Mouse (Mus musculus) embryonic facial prominence, embryonic 11.5 days (tissue): Measurements from ENCODE around the gene Abcf1. TPM values are rescaled to one million over a fixed set of nuclear protein-coding genes. Genes with fewer than 3 reads are reported as not detected.

Source experiments
- ATAC-seq: fragments of 200-750 bp; cut with Nextera tagmentation; replicated peaks from 2 replicates; pipeline ENCODE4 v1.8.0; 2017; ENCODE audit warnings: low read depth; ENCODE audit not compliant: insufficient number of reproducible peaks, low FRiP score, low TSS enrichment
- DNase-seq: peaks from one replicate; pipeline ENCODE4 v3.0.0-alpha.2; 2015; ENCODE audit warnings: low spot score
- H3K27ac ChIP-seq: fragments of 300-500 bp; sonication (generic); replicated peaks from 2 replicates; pipeline ENCODE4 v1.5.1; 2014; ENCODE audit warnings: mild to moderate bottlenecking, low read depth, low read length, control low read depth
- H3K27me3 ChIP-seq: fragments of 300-500 bp; sonication (generic); 2 replicates; pipeline ENCODE4 v1.6.1; 2014; ENCODE audit warnings: mild to moderate bottlenecking, low read length, moderate library complexity, mixed read lengths; ENCODE audit not compliant: control insufficient read depth, insufficient read depth
- H3K36me3 ChIP-seq: fragments of 300-500 bp; sonication (generic); replicated peaks from 2 replicates; pipeline ENCODE4 v1.6.1; 2014; ENCODE audit warnings: low read depth, mild to moderate bottlenecking, low read length, moderate library complexity, mixed read lengths; ENCODE audit not compliant: control insufficient read depth, insufficient read depth
- H3K4me1 ChIP-seq: fragments of 300-500 bp; sonication (generic); 2 replicates; pipeline ENCODE4 v1.6.1; 2014; ENCODE audit warnings: low read length, mixed read lengths; ENCODE audit not compliant: control insufficient read depth, insufficient read depth
- H3K4me2 ChIP-seq: fragments of 300-500 bp; sonication (generic); 2 replicates; pipeline ENCODE4 v1.6.1; 2014; ENCODE audit warnings: low read depth, mild to moderate bottlenecking, control low read depth, low read length, moderate library complexity
- H3K4me3 ChIP-seq: fragments of 300-500 bp; sonication (generic); 2 replicates; pipeline ENCODE4 v1.5.1; 2014; ENCODE audit warnings: low read depth, low read length, control low read depth
- H3K9ac ChIP-seq: fragments of 300-500 bp; sonication (generic); replicated peaks from 2 replicates; pipeline ENCODE4 v1.6.1; 2014; ENCODE audit warnings: mild to moderate bottlenecking, control low read depth, low read length
- H3K9me3 ChIP-seq: fragments of 300-500 bp; sonication (generic); replicated peaks from 2 replicates; pipeline ENCODE4 v1.6.1; 2016; ENCODE audit warnings: mild to moderate bottlenecking, low read length, inconsistent platforms, mixed read lengths; ENCODE audit not compliant: control insufficient read depth
- WGBS: fragments of 180-500 bp; shearing (Covaris S2); extraction: QIAGEN DNeasy Blood & Tissue Kit; methylation state at CpG from one replicate; pipeline ENCODE4 v1.1.7; 2014; 5-methylcytosine and 5-hydroxymethylcytosine counted together
- microRNA counts: library from miRNA; unstranded; fragments of <30 nt; microRNA quantifications from one replicate; lab custom pipeline; 2016
- microRNA-seq: library from miRNA; unstranded; fragments of <30 nt; microRNA quantifications from one replicate; pipeline ENCODE4, GENCODE M21; 2016; ENCODE audit warnings: borderline number of aligned reads
- polyA plus RNA-seq: library from polyadenylated mRNA; unstranded; fragments of >200 nt; fragmentation: Nextera tagmentation; extraction: Ambion mirVana; gene quantifications from 2 replicates; pipeline ENCODE4 v1.2.1, GENCODE M21; 2014

Gene Abcf1
- polyA plus RNA-seq, 1 experiment from 2014 or later, result 112 TPM

DNA sequence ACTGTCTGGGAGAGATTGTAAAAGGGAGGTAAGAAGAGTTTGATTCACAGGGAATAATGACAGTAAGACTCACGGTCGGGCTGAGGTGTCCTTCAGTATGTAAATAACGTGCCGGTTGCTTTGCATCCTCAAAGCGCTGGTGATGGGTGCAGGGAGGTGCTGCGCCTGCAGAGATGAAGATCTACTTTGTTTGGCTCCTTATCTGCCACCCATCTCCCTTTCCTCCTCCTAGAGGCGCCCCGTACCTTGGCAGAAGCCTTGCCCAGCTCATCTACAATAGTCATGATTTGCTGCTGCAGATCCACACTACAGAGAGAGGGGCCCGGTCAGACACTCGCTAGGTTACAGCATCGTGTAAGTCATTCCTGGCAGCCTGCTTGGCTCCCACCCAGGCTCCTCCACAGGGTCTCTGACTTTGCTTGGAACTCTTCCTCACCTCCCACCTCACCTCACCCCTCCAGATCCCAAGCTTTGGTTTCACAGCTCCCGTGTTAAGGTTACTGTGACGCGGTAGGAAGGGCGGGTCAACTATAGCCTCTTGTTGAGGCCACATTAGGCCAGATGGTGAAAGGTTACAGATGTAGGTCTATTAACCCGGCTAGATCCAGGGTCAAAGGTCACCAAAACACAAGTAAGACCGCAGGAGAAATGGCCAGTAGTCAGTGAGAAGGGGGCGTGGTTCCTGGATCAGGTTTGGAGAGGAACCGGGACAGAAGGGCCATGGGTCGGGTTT, 60.2 kb downstream of the Abcf1 start:
- no peak for DNase-seq

GRCm38 (mm10) chr17:35907609-35908008, 62.0 kb downstream of the Abcf1 start:
- no peak overlapping the region for H3K9ac ChIP-seq
- no peak overlapping the region for H3K4me3 ChIP-seq
- no peak for ATAC-seq
- no peaks in the 10 kb centered on the region for H3K27me3 ChIP-seq
- H3K27ac ChIP-seq, result no peak overlapping the region
- 83% methylated on average over 2 of the region's 2 CpGs for WGBS
- no peaks in the 10 kb centered on the region; the same call in none of the 2 replicates for H3K36me3 ChIP-seq
- no peaks in the 10 kb centered on the region; the same call in 1 of the 2 replicates for H3K4me1 ChIP-seq
- H3K9me3 ChIP-seq, result no peaks in the 10 kb centered on the region
- H3K4me2 ChIP-seq, result no peak overlapping the region
- DNase-seq, result no peak

More for the DNA sequence above, 60.2 kb downstream of the Abcf1 start:
- Histone ChIP-seq H3K9me3 (no peaks in the 10 kb centered on the region), H3K36me3 (no peaks in the 10 kb centered on the region; the same call in none of the 2 replicates), H3K4me1 (no peaks in the 10 kb centered on the region; the same call in 1 of the 2 replicates), H3K4me3 (peak overlapping the region; percentile 75), H3K4me2 (peak overlapping the region; percentile 89), H3K27ac (peak overlapping the region; percentile 47; the same call in 1 of the 2 replicates), H3K27me3 (no peaks in the 10 kb centered on the region), H3K9ac (peak overlapping the region; percentile 82)
- WGBS, result 24% methylated on average over 20 of the region's 20 CpGs
- ATAC-seq, result peak; percentile 19; the same call in 1 of the 2 replicates

MicroRNAs within 50 kb of the gene (microRNA counts, 519-probe panel; counts per million panel counts)
- microRNA mmu-miR-1894-3p (lab: Ali Mortazavi, UCI) (not detected), microRNA mmu-miR-1894-5p (lab: Ali Mortazavi, UCI) (not detected), microRNA mmu-miR-877 (lab: Ali Mortazavi, UCI) (1,298 counts per million, percentile 4 among the panel's probes with 10 or more counts)

Small RNAs within 50 kb of the gene (microRNA-seq; reads per million reads assigned to microRNA genes)
- gene Mir1894 (not detected), gene Mir877 (144 reads per million, percentile 47 among the genes with 10 or more reads in this experiment)

Other genes with a start within 250 kb of the Abcf1 start
- gene Ier3, start 148.1 kb downstream of the Abcf1 start, polyA plus RNA-seq, result 2.7 and 3.4 TPM in 2 replicates
- gene Flot1, start 146.5 kb downstream of the Abcf1 start, polyA plus RNA-seq, result 46.7 and 53.8 TPM in 2 replicates
- gene Tubb5, start 131.5 kb downstream of the Abcf1 start, polyA plus RNA-seq, result 1,420 and 1,481 TPM in 2 replicates
- 22.2 and 23.4 TPM in 2 replicates for gene Mdc1, start 128.2 kb downstream of the Abcf1 start, polyA plus RNA-seq
- gene Nrm, start 108.4 kb downstream of the Abcf1 start, polyA plus RNA-seq, result 48.8 and 53.2 TPM in 2 replicates
- 24.1 and 24.6 TPM in 2 replicates for gene Ppp1r18, start 104.2 kb downstream of the Abcf1 start, polyA plus RNA-seq
- gene Dhx16, start 89.9 kb downstream of the Abcf1 start, polyA plus RNA-seq, result 38.6 and 47.2 TPM in 2 replicates
- gene 2310061I04Rik, start 72.3 kb downstream of the Abcf1 start, polyA plus RNA-seq, result 21.2 and 25.6 TPM in 2 replicates
- gene Atat1, start 59.7 kb downstream of the Abcf1 start, polyA plus RNA-seq, result 101 and 108 TPM in 2 replicates
- gene Mrps18b, start 53.4 kb downstream of the Abcf1 start, polyA plus RNA-seq, result 69.5 and 72.0 TPM in 2 replicates
- 38.1 and 38.2 TPM in 2 replicates for gene Ppp1r10, start 53.3 kb downstream of the Abcf1 start, polyA plus RNA-seq
- gene Gnl1, start 10.1 kb upstream of the Abcf1 start, polyA plus RNA-seq, result 31.3 and 32.3 TPM in 2 replicates
- 37.7 and 38.2 TPM in 2 replicates for gene Prr3, start 10.5 kb upstream of the Abcf1 start, polyA plus RNA-seq
- 2.2 and 2.4 TPM in 2 replicates for gene H2-T24, start 50.8 kb upstream of the Abcf1 start, polyA plus RNA-seq
- 3.7 and 3.9 TPM in 2 replicates for gene H2-T23, start 63.1 kb upstream of the Abcf1 start, polyA plus RNA-seq
- 12.7 and 13.2 TPM in 2 replicates for gene H2-T22, start 73.0 kb upstream of the Abcf1 start, polyA plus RNA-seq
- gene Gm6034, start 73.2 kb upstream of the Abcf1 start, polyA plus RNA-seq, result not detected in 2 replicates
- gene Gm11127, start 88.6 kb upstream of the Abcf1 start, polyA plus RNA-seq, result 0.20 TPM in 1 of 2 replicates, not detected in the other
- gene Gm19684, start 151.9 kb upstream of the Abcf1 start, polyA plus RNA-seq, result not detected in 2 replicates
- not detected in 2 replicates for gene Gm7030, start 159.7 kb upstream of the Abcf1 start, polyA plus RNA-seq
- not detected in 2 replicates for gene Gm8909, start 198.8 kb upstream of the Abcf1 start, polyA plus RNA-seq
- not detected in 2 replicates for gene H2-T3, start 220.5 kb upstream of the Abcf1 start, polyA plus RNA-seq